Mouse (Mus musculus) adrenal gland (tissue): ENCODE results near the gene Ubl7.

ENCODE experiments used
- intact Hi-C: fragments of 180-260 bp; cut with DNase I; formaldehyde crosslinking; loops from one replicate; pipeline ENCODE4 v1.15.1; 2025

Ubl7 gene

DNA sequence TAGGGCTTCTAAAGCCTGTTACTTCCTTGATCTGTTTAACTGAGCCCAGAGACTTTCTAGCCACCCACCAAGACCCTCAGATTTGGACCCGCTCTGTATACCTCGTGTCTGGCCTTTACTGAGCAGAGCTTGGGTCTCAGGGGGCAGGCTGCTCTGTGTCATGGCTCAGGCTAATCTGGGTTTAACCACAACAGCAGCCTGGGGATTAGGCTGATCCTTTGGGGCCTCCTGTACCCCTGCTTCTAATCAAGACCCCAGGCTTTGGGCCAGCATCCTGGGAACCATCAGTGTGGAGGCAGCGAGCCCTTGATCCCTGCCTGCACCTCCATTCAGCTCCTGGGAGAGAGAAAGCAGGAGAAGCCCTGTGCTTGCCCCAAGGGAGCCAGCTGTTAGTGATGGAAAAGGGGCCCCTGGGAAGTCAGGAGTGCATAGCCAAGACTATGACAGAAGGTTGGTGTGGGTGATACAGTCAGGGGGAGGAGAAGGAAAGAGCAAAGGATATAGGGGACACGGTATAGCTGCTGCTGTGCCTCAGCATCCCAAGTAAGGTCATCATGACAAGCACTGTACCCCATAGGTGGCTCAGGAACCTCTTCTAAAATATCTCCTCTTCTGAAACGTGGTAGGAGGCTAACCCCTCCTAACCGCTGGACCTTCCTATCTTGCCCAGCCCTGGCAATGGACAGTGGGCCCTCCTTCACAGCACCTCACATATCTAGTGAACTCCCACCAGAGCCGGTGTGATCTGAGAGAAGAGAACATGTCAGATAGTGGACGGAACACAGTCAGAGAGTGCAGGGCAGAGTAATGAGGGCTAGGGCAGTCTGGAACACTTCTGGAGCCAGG is 35.2 kb downstream of the Ubl7 start:
- intact Hi-C loops, result loop anchor here (2.0 to 10.0 kb wide), 2 partner anchors 45 to 269 kb away; no protein-coding TSS in a partner anchor

DNA sequence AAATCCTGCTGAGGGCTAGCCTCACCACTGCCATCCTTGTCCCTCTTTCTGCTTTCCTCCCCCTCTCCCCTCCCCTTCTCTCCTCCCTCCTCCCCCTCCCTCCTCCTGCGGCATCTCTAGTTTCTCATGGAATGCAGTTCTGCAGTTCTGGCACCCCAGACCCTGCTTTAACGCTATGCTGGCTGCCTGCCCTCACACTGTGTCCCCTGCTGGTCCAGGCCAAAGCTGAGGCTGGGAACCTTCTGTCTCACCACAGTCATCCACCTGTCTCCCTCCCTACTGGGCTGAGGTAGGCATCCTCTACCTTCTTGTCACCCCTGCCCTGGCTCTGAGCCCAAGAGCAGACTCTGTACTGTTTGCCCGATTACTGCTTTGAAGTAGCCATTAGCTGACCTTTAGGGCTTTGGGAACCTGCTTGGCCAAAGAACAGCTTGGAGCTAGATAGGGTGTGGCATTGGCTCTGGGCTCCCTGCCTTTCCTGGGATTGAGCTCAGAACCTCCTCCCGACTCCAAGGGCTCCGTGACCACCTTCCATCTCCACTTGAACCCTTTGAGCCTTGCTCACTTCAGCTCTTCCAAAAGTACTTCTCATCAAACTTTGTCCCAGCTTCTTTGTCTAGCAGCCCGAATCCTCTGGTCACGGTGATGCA is 36.7 kb downstream of the Ubl7 start:
- intact Hi-C loops, result loop anchor here (10.0 kb wide), 1 partner anchor 267 kb away; no protein-coding TSS in a partner anchor

GRCm38 (mm10) chr9:57948333-57948931 is 37.7 kb downstream of the Ubl7 start:
- intact Hi-C loops, result loop anchor here (10.0 kb wide), 1 partner anchor 266 kb away; no protein-coding TSS in a partner anchor

DNA sequence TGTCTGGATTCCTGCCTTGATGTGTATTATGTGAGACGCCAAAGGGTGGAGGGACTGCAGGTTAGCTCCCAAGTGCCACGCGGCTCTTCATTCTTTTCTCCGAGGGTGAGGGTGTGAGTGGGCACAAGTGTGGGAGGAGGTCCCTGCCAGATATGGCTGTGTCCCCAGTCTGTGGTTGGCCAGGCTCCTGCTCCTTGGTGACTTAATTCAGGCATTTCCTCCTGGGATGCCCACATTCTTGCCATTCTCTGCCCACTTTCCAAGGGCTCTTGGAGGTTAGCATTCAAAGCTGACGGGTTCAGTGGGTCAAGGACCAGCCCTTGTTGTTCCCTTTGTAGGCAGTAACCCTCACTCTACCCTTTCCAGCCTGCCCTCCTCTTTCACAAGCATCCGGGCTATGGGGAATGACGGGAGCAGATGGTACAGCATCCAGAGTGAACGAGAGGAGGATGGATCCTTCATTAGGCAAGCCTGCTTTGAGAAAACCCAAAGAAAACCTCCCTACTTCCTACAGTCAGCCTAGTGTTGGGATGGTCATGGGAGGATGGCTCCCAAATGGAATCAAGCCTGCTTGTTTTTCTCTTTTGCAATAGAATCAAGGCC is 38.4 kb downstream of the Ubl7 start:
- intact Hi-C loops, result loop anchor here (10.0 kb wide), 1 partner anchor 266 kb away; no protein-coding TSS in a partner anchor

DNA sequence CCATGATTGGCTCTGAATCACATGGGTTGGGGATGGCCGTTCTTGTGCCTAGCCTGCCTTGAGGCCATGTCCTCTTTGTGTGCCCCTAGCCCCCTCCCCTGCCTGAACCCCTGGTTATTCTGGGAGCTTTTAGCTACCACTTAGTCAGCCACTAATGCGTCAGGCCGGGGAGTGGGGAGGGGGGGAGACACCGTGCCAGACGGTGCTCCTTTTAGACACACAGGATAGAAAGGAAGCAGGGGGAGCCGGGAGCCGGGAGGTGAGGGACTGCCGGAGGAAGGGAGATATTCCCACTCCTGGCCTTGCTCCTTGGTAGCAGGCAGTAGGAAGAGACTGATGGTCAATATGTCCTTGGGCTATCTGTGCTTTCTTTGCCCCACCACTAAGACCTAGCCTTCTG is 39.1 kb downstream of the Ubl7 start:
- intact Hi-C loops, result loop anchor here (10.0 kb wide), 1 partner anchor 265 kb away; no protein-coding TSS in a partner anchor

DNA sequence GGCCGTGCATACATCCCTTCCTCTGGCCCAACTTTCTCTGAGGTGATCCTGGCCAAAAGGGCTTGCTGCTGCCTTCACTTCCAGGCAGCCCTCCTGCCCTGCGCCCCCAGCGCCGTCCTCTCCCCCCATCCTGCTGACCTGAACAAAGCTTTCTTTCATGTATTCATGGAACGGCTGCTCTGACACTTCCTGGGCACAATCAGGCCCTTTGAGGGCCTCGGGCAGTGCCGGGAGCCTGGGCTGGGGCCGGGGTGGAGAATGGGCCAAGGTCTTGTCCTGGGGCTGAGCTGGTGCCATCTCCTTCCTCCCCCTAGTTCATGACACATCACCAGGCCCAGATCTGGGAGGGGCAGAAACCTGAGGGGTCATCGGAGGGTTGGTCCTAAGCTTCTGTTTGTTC is 39.7 kb downstream of the Ubl7 start:
- intact Hi-C loops, result no loop called here

- intact Hi-C loops, result no loop called here
Observed at GRCm38 (mm10) chr9:57951993-57952392, 41.2 kb downstream of the Ubl7 start.

GRCm38 (mm10) chr9:57954962-57955744 is 44.4 kb downstream of the Ubl7 start:
- intact Hi-C loops, result no loop called here

GRCm38 (mm10) chr9:57955764-57956163 is 45.0 kb downstream of the Ubl7 start:
- intact Hi-C loops, result no loop called here

GRCm38 (mm10) chr9:57956196-57956837 is 45.5 kb downstream of the Ubl7 start:
- intact Hi-C loops, result no loop called here

DNA sequence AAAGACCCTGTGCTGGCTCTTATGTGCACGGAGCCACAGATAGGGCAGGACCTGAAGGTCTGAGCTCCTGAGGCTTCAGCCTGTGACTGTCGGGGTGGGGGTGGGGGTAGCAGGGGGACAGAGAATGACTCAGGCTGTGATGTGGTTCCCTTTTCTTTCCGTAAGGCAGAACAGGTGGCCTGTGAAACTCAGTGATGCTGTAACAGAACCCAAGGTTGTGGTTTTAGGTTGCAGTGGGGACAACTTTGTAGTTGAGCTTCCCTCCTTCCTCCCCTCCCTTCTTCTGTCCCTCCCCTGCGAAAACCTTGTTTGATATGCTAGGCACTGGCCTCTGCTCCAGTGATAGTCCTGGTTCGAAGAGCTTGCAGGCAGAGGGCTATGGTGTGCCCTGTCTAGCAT is 46.1 kb downstream of the Ubl7 start:
- intact Hi-C loops, result no loop called here

DNA sequence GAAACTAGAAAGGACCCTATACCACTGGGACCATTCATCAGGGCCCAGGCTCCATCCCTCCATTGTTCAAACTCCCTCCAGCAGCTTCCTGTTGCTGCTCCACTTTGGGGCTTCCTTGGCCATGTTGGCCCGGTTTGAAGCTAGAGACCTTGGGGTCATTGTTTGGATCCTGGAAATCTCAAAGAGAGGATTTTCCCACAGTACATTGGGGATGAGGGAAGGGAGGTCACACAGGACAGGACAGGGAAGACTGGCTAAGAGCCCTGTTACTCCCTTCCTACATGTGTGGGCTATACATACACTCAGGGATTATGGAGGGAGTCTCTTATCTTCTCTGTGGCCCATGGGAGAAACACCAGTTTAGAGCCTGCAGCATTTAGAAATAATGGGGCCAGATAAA is 47.8 kb downstream of the Ubl7 start:
- intact Hi-C loops, result no loop called here

DNA sequence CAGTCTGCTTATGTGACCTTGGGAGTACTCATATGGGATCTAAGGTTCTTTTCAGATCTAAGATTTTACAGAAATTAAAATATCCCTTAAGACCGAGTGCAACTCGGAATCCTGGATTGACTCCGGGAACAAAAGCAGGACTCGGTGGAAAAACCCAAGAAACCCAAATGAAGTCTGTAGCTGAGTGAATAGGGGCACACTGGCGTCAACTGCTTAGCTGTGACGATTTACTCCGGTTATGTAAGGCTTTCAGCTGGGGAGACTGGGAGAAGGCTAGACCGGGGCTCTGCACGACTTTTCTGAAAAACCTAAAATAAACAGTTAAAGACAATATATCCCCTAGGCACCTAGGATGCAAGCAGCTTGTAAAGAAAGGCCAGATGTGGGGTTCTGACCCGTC is 48.6 kb downstream of the Ubl7 start:
- intact Hi-C loops, result no loop called here

GRCm38 (mm10) chr9:57959886-57960866 is 49.4 kb downstream of the Ubl7 start:
- intact Hi-C loops, result no loop called here

GRCm38 (mm10) chr9:57961226-57961625 is 50.4 kb downstream of the Ubl7 start:
- intact Hi-C loops, result no loop called here

- intact Hi-C loops, result no loop called here
Observed at GRCm38 (mm10) chr9:57961863-57962778, 51.3 kb downstream of the Ubl7 start.

DNA sequence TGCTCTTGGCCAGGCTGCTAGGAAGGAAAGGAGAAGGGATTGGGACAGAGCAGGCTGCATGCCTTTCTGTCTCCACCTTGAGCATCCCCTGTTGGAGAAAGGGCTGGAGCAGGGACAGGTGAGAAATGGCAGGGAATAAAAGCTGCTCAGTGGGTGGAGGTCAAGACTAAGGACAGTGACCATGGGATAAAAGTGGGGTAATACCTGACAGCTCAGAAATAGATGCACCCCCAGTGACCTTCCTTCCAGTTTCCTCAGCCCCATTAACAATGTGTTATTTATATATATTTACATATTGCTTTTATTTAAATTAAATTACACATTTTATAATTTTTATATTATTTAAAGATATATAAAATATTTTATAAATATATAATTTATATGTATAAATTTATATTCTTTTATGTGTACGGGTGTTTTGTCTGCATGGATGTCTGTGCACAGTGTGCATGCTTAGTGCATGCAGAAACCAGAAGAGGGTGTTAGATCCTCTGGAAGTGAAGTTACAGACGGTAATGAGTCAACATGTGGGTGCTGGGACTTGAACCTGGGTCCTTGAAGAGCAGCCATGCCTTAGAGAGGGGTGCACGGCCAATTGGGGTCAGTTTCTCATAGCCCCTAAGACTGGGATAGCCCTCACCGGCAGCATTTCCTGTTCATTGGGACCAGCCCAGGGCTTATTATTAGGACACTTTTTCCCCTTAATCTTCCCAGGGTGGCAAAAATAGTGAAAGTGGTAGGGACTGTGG is 52.6 kb downstream of the Ubl7 start:
- intact Hi-C loops, result no loop called here
